8 mouse cellular contexts compared by ENCODE assay signal in the genomic region with DNA sequence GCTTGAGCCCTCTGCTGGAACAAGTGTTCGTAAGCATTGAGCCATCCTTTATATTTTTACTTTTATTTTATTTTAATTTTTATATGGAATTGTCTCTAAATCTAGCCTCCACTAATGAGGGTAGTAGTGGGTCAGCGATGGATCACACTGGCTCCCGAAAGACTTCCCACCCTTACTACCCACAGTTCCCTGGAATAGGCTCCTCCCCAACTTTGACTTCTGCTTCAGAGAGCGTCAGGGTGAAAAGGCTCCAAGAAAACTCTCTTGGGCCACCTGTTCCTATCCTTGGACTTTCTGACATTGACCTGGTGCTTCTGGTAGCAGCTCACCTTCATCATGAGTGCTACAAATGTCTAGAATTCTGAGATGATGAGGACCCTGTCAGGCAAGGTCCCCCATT. TPM values are rescaled to one million over a fixed set of nuclear protein-coding genes. Genes with fewer than 3 reads are reported as not detected.
DNase-seq lines count a peak whose midpoint lies in the region; ATAC-seq and TF ChIP-seq lines count a peak whose summit lies in the region.

No protein-coding gene starts in this region.

- WGBS in lung, adult 2 months = 3% methylated on average over 4 of the region's 4 CpGs
- 8% methylated on average over 4 of the region's 4 CpGs for WGBS in limb, embryonic 12.5 days

- peak overlapping the region; percentile 45; the same call in 1 of the 2 replicates for H3K9ac ChIP-seq in limb, embryonic 12.5 days (replicated peaks)

- no peak for DNase-seq in lung, adult 2 months
- DNase-seq in lung, postnatal 14 days = no peak
- DNase-seq in retina, embryonic 14.5 days (ENCODE audit: low spot score) = peak; percentile 30
- DNase-seq in cerebellum, adult 18-20 months = no peak
- no peak for DNase-seq in cerebellum, postnatal 4 days (ENCODE audit: low spot score in 2 of 2)
- DNase-seq in right cerebral cortex, postnatal 14 days = no peak

- no peaks in the 10 kb centered on the region for H3K9me3 ChIP-seq in limb, embryonic 12.5 days

- peak; percentile 34; the same call in 1 of the 2 replicates for TF ChIP-seq POLR2A in lung, adult 2 months (IDR thresholded peaks at IDR 0.05; ENCODE audit: borderline replicate concordance, extremely low read depth, low read depth, low read length)
- peak; percentile 25; the same call in 1 of the 2 replicates for TF ChIP-seq POLR2A in embryonic fibroblast, embryonic 13.5 days (IDR thresholded peaks at IDR 0.05; ENCODE audit: low read depth, low read length)

- H3K4me1 ChIP-seq in lung, adult 2 months (ENCODE audit: control insufficient read depth, insufficient read depth, low read length) = peaks cover 5% of the 10 kb centered on the region; the same call in 1 of the 2 replicates
- H3K4me1 ChIP-seq in embryonic fibroblast, embryonic 13.5 days (ENCODE audit: control insufficient read depth, insufficient read depth, low read length) = no peaks in the 10 kb centered on the region
- H3K4me1 ChIP-seq in limb, embryonic 12.5 days (replicated peaks) = peaks cover 19% of the 10 kb centered on the region

- H3K4me3 ChIP-seq in lung, adult 2 months (replicated peaks; ENCODE audit: extremely low read depth, low read depth, low read length) = peak overlapping the region; percentile 87
- peak overlapping the region; percentile 31 for H3K4me3 ChIP-seq in embryonic fibroblast, embryonic 13.5 days (ENCODE audit: insufficient read depth, low read length)
- peak overlapping the region; percentile 84 for H3K4me3 ChIP-seq in limb, embryonic 12.5 days (replicated peaks)

- H3K36me3 ChIP-seq in limb, embryonic 12.5 days = peaks cover 3% of the 10 kb centered on the region; the same call in 1 of the 2 replicates

- ATAC-seq in limb, embryonic 12.5 days (ENCODE audit: insufficient number of reproducible peaks, insufficient read depth, low FRiP score, low TSS enrichment, low read depth) = no peak

- no peak overlapping the region for H3K27ac ChIP-seq in embryonic fibroblast, embryonic 13.5 days (ENCODE audit: insufficient read depth, low read length)
- no peak overlapping the region for H3K27ac ChIP-seq in limb, embryonic 12.5 days

- H3K4me2 ChIP-seq in limb, embryonic 12.5 days = peak overlapping the region; percentile 100

- TF ChIP-seq CTCF in lung, adult 2 months (IDR thresholded peaks at IDR 0.05; ENCODE audit: insufficient read depth, low read length) = no peak
- no peak for TF ChIP-seq CTCF in embryonic fibroblast, embryonic 13.5 days (IDR thresholded peaks at IDR 0.05; ENCODE audit: borderline replicate concordance, insufficient read depth, low read length)

- H3K27me3 ChIP-seq in limb, embryonic 12.5 days = peaks cover 3% of the 10 kb centered on the region; the same call in 1 of the 2 replicates

RNA-seq across cellular contexts. Expression of a gene that starts 0.8 kb away (rescaled TPM):
- polyA plus RNA-seq in lung, adult 2 months (2012; rRNA removed) = 48.4 and 65.1 TPM in 2 replicates
- polyA plus RNA-seq in embryonic fibroblast, embryonic 13.5 days (2011; ENCODE audit: insufficient read length, low read depth, missing spikeins) = 5.9 and 7.0 TPM in 2 replicates
- polyA plus RNA-seq in limb, embryonic 12.5 days (2016; fragmentation: Nextera tagmentation; extraction: Ambion mirVana) = 25.4 and 25.7 TPM in 2 replicates

RNA-seq across cellular contexts. Expression of a gene that starts 21.3 kb away (rescaled TPM):
- 17.4 and 18.4 TPM in 2 replicates for polyA plus RNA-seq in lung, adult 2 months (2012; rRNA removed)
- polyA plus RNA-seq in embryonic fibroblast, embryonic 13.5 days (2011; ENCODE audit: insufficient read length, low read depth, missing spikeins) = 15.3 and 18.5 TPM in 2 replicates
- polyA plus RNA-seq in limb, embryonic 12.5 days (2016; fragmentation: Nextera tagmentation; extraction: Ambion mirVana) = 10.4 and 11.8 TPM in 2 replicates

RNA-seq across cellular contexts. Expression of a gene that starts 21.3 kb away (rescaled TPM):
- 190 and 241 TPM in 2 replicates for polyA plus RNA-seq in lung, adult 2 months (2012; rRNA removed)
- 64.0 and 65.9 TPM in 2 replicates for polyA plus RNA-seq in embryonic fibroblast, embryonic 13.5 days (2011; ENCODE audit: insufficient read length, low read depth, missing spikeins)
- 184 and 185 TPM in 2 replicates for polyA plus RNA-seq in limb, embryonic 12.5 days (2016; fragmentation: Nextera tagmentation; extraction: Ambion mirVana)

Comparison
In these comparisons a context has a peak if more than half of its experiments do, and no peak if none do; other contexts are left out.
1. H3K4me3 ChIP-seq: peak in every context shown above with its lines; median percentile 87 in lung, adult 2 months; 84 in limb, embryonic 12.5 days; 31 in embryonic fibroblast, embryonic 13.5 days.